Mouse (Mus musculus) liver, embryonic 15.5 days (tissue): ENCODE measurements at regions not wholly inside any gene's neighbourhood (a gene's known extent, or its start where the extent isn't known, plus 50 kb on each side); places are given as distances from the start of the nearest gene placed in this dataset.
A peak's percentile ranks its signal among the peaks of the same experiment; 100 is the strongest.
"Not testable (repeated sequence)": the region's sequence is repeated elsewhere in the genome, so short reads cannot be mapped to it uniquely, and the experiment has no call there.

Source experiments
- ATAC-seq: fragments of 200-750 bp; cut with Nextera tagmentation; 2 replicates; pipeline ENCODE4 v1.8.0; 2017; ENCODE audit warnings: moderate number of reproducible peaks, mild to moderate bottlenecking, moderate library complexity; ENCODE audit not compliant: insufficient read depth
- H3K27ac ChIP-seq: fragments of 300-500 bp; sonication (generic); replicated peaks from 2 replicates; pipeline ENCODE4 v1.5.1; 2015; ENCODE audit warnings: mild to moderate bottlenecking, inconsistent platforms
- H3K27me3 ChIP-seq: fragments of 300-500 bp; sonication (generic); 2 replicates; pipeline ENCODE4 v1.6.1; 2015; ENCODE audit warnings: mild to moderate bottlenecking, inconsistent platforms
- H3K36me3 ChIP-seq: fragments of 300-500 bp; sonication (generic); replicated peaks from 2 replicates; pipeline ENCODE4 v1.6.1; 2015; ENCODE audit warnings: moderate library complexity, mild to moderate bottlenecking, inconsistent platforms
- H3K4me1 ChIP-seq: fragments of 300-500 bp; sonication (generic); replicated peaks from 2 replicates; pipeline ENCODE4 v1.6.1; 2015; ENCODE audit warnings: inconsistent platforms
- H3K4me2 ChIP-seq: fragments of 300-500 bp; sonication (generic); 2 replicates; pipeline ENCODE4 v1.6.1; 2015; ENCODE audit warnings: moderate library complexity, mild to moderate bottlenecking, inconsistent platforms
- H3K4me3 ChIP-seq: fragments of 300-500 bp; sonication (generic); replicated peaks from 2 replicates; pipeline ENCODE4 v1.5.1; 2015; ENCODE audit warnings: mild to moderate bottlenecking, inconsistent platforms
- H3K9ac ChIP-seq: fragments of 300-500 bp; sonication (generic); 2 replicates; pipeline ENCODE4 v1.6.1; 2015; ENCODE audit warnings: moderate library complexity, mild to moderate bottlenecking, inconsistent platforms
- H3K9me3 ChIP-seq: fragments of 300-500 bp; sonication (generic); replicated peaks from 2 replicates; pipeline ENCODE4 v1.6.1; 2016; ENCODE audit warnings: inconsistent platforms
- WGBS: fragments of 180-500 bp; shearing (Covaris S2); methylation state at CpG from one replicate; pipeline ENCODE4 v1.1.7; 2015; ENCODE audit warnings: mixed read lengths; ENCODE audit not compliant: insufficient replicate concordance; 5-methylcytosine and 5-hydroxymethylcytosine counted together

GRCm38 (mm10) chr12:113241373-113242193 lies 55.9 kb downstream of the Tmem121 start:
- 58% methylated on average over 7 of the region's 7 CpGs for WGBS

GRCm38 (mm10) chr12:113242194-113242510 lies 56.4 kb downstream of the Tmem121 start:
- 48% methylated on average over 3 of the region's 3 CpGs for WGBS
- no peak overlapping the region for H3K9ac ChIP-seq
- H3K9me3 ChIP-seq: no peaks in the 10 kb centered on the region
- no peak overlapping the region for H3K27ac ChIP-seq
- no peak overlapping the region for H3K4me3 ChIP-seq
- no peak for ATAC-seq
- no peaks in the 10 kb centered on the region for H3K27me3 ChIP-seq
- no peaks in the 10 kb centered on the region for H3K36me3 ChIP-seq
- no peak overlapping the region for H3K4me2 ChIP-seq
- no peaks in the 10 kb centered on the region for H3K4me1 ChIP-seq

More at GRCm38 (mm10) chr12:113241373-113242193, 55.9 kb downstream of the Tmem121 start:
- no peaks in the 10 kb centered on the region for H3K9me3 ChIP-seq
- no peaks in the 10 kb centered on the region for H3K36me3 ChIP-seq
- H3K4me2 ChIP-seq: no peak overlapping the region
- H3K9ac ChIP-seq: no peak overlapping the region
- no peak overlapping the region for H3K4me3 ChIP-seq
- no peaks in the 10 kb centered on the region for H3K27me3 ChIP-seq
- no peak overlapping the region for H3K27ac ChIP-seq
- no peak for ATAC-seq
- no peaks in the 10 kb centered on the region for H3K4me1 ChIP-seq

- no peak overlapping the region for H3K4me3 ChIP-seq
- no peak overlapping the region for H3K27ac ChIP-seq
- H3K4me2 ChIP-seq: no peak overlapping the region
- no peaks in the 10 kb centered on the region for H3K4me1 ChIP-seq
- H3K36me3 ChIP-seq: no peaks in the 10 kb centered on the region
- WGBS: 65% methylated on average over 2 of the region's 2 CpGs
- no peaks in the 10 kb centered on the region for H3K9me3 ChIP-seq
- no peaks in the 10 kb centered on the region for H3K27me3 ChIP-seq
- ATAC-seq: no peak
- H3K9ac ChIP-seq: no peak overlapping the region
Observed at GRCm38 (mm10) chr12:113244685-113245084, 59.0 kb downstream of the Tmem121 start.

- H3K4me1 ChIP-seq, H3K9ac ChIP-seq, H3K27me3 ChIP-seq, H3K36me3 ChIP-seq, H3K9me3 ChIP-seq, H3K4me2 ChIP-seq, ATAC-seq, H3K4me3 ChIP-seq, H3K27ac ChIP-seq: not testable (repeated sequence)
- WGBS: 29% methylated on average over 2 of the region's 2 CpGs
Observed at GRCm38 (mm10) chr12:113253446-113254424, 68.0 kb downstream of the Tmem121 start.

GRCm38 (mm10) chr12:113255331-113255730 lies 69.6 kb downstream of the Tmem121 start:
- Histone ChIP-seq H3K4me2 (no peak overlapping the region), H3K9ac (no peak overlapping the region), H3K4me3 (no peak overlapping the region), H3K4me1 (no peaks in the 10 kb centered on the region), H3K27me3 (no peaks in the 10 kb centered on the region), H3K27ac (no peak overlapping the region), H3K9me3 (no peaks in the 10 kb centered on the region), H3K36me3 (no peaks in the 10 kb centered on the region)
- 65% methylated on average over 3 of the region's 3 CpGs for WGBS
- ATAC-seq: no peak

GRCm38 (mm10) chr12:113256628-113257027 lies 70.9 kb downstream of the Tmem121 start:
- H3K9me3 ChIP-seq: no peaks in the 10 kb centered on the region
- H3K4me2 ChIP-seq: no peak overlapping the region
- H3K36me3 ChIP-seq: no peaks in the 10 kb centered on the region
- no peak overlapping the region for H3K9ac ChIP-seq
- no peaks in the 10 kb centered on the region for H3K4me1 ChIP-seq
- no peak overlapping the region for H3K27ac ChIP-seq
- no peak for ATAC-seq
- no peaks in the 10 kb centered on the region for H3K27me3 ChIP-seq
- H3K4me3 ChIP-seq: no peak overlapping the region
- 45% methylated on average over 2 of the region's 2 CpGs for WGBS

GRCm38 (mm10) chr12:113257243-113257642 lies 71.5 kb downstream of the Tmem121 start:
- no peak for ATAC-seq
- Histone ChIP-seq H3K27ac (no peak overlapping the region), H3K36me3 (no peaks in the 10 kb centered on the region), H3K9ac (no peak overlapping the region), H3K9me3 (no peaks in the 10 kb centered on the region), H3K4me2 (no peak overlapping the region), H3K4me3 (no peak overlapping the region), H3K4me1 (no peaks in the 10 kb centered on the region), H3K27me3 (no peaks in the 10 kb centered on the region)
- WGBS: 55% methylated on average over 2 of the region's 2 CpGs

- 69% methylated on average over 3 of the region's 3 CpGs for WGBS
Observed at GRCm38 (mm10) chr12:113259476-113259875, 73.7 kb downstream of the Tmem121 start.

GRCm38 (mm10) chr12:113260304-113260703 lies 74.6 kb downstream of the Tmem121 start:
- no peak for ATAC-seq
- Histone ChIP-seq H3K9ac (no peak overlapping the region), H3K4me2 (no peak overlapping the region), H3K4me1 (no peaks in the 10 kb centered on the region), H3K36me3 (no peaks in the 10 kb centered on the region), H3K27ac (no peak overlapping the region), H3K27me3 (no peaks in the 10 kb centered on the region), H3K9me3 (no peaks in the 10 kb centered on the region), H3K4me3 (no peak overlapping the region)
- 67% methylated on average over 6 of the region's 6 CpGs for WGBS

More at GRCm38 (mm10) chr12:113259476-113259875, 73.7 kb downstream of the Tmem121 start:
- Histone ChIP-seq H3K27me3 (no peaks in the 10 kb centered on the region), H3K4me2 (no peak overlapping the region), H3K27ac (no peak overlapping the region), H3K9ac (no peak overlapping the region), H3K9me3 (no peaks in the 10 kb centered on the region), H3K4me1 (no peaks in the 10 kb centered on the region), H3K36me3 (no peaks in the 10 kb centered on the region), H3K4me3 (no peak overlapping the region)
- ATAC-seq: no peak

GRCm38 (mm10) chr12:113275934-113276333 lies 90.2 kb downstream of the Tmem121 start:
- Histone ChIP-seq H3K9me3 (no peaks in the 10 kb centered on the region), H3K4me2 (no peak overlapping the region), H3K4me3 (no peak overlapping the region), H3K36me3 (no peaks in the 10 kb centered on the region), H3K4me1 (no peaks in the 10 kb centered on the region), H3K9ac (no peak overlapping the region), H3K27ac (no peak overlapping the region), H3K27me3 (no peaks in the 10 kb centered on the region)
- peak; percentile 29 for ATAC-seq
- 57% methylated on average over 2 of the region's 2 CpGs for WGBS

- 45% methylated on average over 1 of the region's 1 CpGs for WGBS
- no peaks in the 10 kb centered on the region for H3K9me3 ChIP-seq
- H3K4me2 ChIP-seq: no peak overlapping the region
- H3K27me3 ChIP-seq: no peaks in the 10 kb centered on the region
- no peak overlapping the region for H3K4me3 ChIP-seq
- ATAC-seq: peak; percentile 45
- H3K9ac ChIP-seq: no peak overlapping the region
- H3K36me3 ChIP-seq: no peaks in the 10 kb centered on the region
- no peaks in the 10 kb centered on the region for H3K4me1 ChIP-seq
- H3K27ac ChIP-seq: no peak overlapping the region
Observed at GRCm38 (mm10) chr12:113276355-113276942, 90.7 kb downstream of the Tmem121 start.
